Mouse (Mus musculus): ENCODE data around the gene Fam129c. TPM values are rescaled to one million over a fixed set of nuclear protein-coding genes. Genes with fewer than 3 reads are reported as not detected.

Fam129c gene
- polyA plus RNA-seq, 1 experiment, result 2.9 TPM

GRCm38 (mm10) chr8:71638321-71638720, 40.9 kb downstream of the Fam129c start:
- no peaks in the 10 kb centered on the region for H3K79me2 ChIP-seq (ENCODE audit: control insufficient read depth, insufficient read depth)
- no peak overlapping the region for H3ac ChIP-seq (ENCODE audit: control insufficient read depth, insufficient read length)
- H3K4me3 ChIP-seq, result no peak overlapping the region
- H3K36me3 ChIP-seq (ENCODE audit: control insufficient read depth, insufficient read depth), result no peaks in the 10 kb centered on the region
- no peaks in the 10 kb centered on the region for H3K27me3 ChIP-seq (ENCODE audit: control insufficient read depth, insufficient read depth, insufficient read length)
- H3K4me2 ChIP-seq (ENCODE audit: low read depth), result no peak overlapping the region
- TF ChIP-seq MAX (IDR thresholded peaks at IDR 0.05; ENCODE audit: low read depth) (no peak), MYOD1 (IDR thresholded peaks at IDR 0.05; ENCODE audit: control insufficient read depth in 1 of 3, insufficient read length in 2 of 3, low read depth in 2 of 3) (no peak)

- TF ChIP-seq MYOD1 (IDR thresholded peaks at IDR 0.05; ENCODE audit: control insufficient read depth in 1 of 3, insufficient read length in 2 of 3, low read depth in 2 of 3) (no peak), REST (IDR thresholded peaks at IDR 0.05; ENCODE audit: insufficient read depth, insufficient read length) (no peak), TCF12 (IDR thresholded peaks at IDR 0.05; ENCODE audit: insufficient read depth, poor library complexity, severe bottlenecking) (no peak), SRF (IDR thresholded peaks at IDR 0.05; ENCODE audit: control insufficient read depth, insufficient read length, low read depth) (no peak), POLR2A (IDR thresholded peaks at IDR 0.05; ENCODE audit: insufficient read length, low read depth) (no peak), POLR2AphosphoS2 (IDR thresholded peaks at IDR 0.05; ENCODE audit: insufficient read length, low read depth) (no peak), MAX (IDR thresholded peaks at IDR 0.05; ENCODE audit: low read depth) (no peak), E2F4 (IDR thresholded peaks at IDR 0.05; ENCODE audit: insufficient read depth) (no peak), MYOG (IDR thresholded peaks at IDR 0.05; ENCODE audit: control insufficient read depth in 1 of 3, insufficient read depth in 1 of 3, insufficient read length in 2 of 3, low read depth in 2 of 3) (no peak), USF1 (IDR thresholded peaks at IDR 0.05; ENCODE audit: low read depth) (no peak), CEBPB (IDR thresholded peaks at IDR 0.05; ENCODE audit: insufficient read depth, poor library complexity, severe bottlenecking) (no peak), TCF3 (IDR thresholded peaks at IDR 0.05; ENCODE audit: insufficient read length, low read depth) (no peak)
- Histone ChIP-seq H3K36me3 (ENCODE audit: control insufficient read depth, insufficient read depth) (no peaks in the 10 kb centered on the region), H3ac (ENCODE audit: control insufficient read depth, insufficient read length) (no peak overlapping the region), H3K79me2 (ENCODE audit: control insufficient read depth, insufficient read depth) (no peaks in the 10 kb centered on the region), H3K4me3 (no peak overlapping the region), H3K27me3 (ENCODE audit: control insufficient read depth, insufficient read depth, insufficient read length) (no peaks in the 10 kb centered on the region), H3K4me2 (ENCODE audit: low read depth) (no peak overlapping the region)
Measured at GRCm38 (mm10) chr8:71639318-71639717, 41.9 kb downstream of the Fam129c start.

GRCm38 (mm10) chr8:71645510-71645909, 48.1 kb downstream of the Fam129c start:
- H3K36me3 ChIP-seq (ENCODE audit: control insufficient read depth, insufficient read depth), result no peaks in the 10 kb centered on the region
- H3K4me2 ChIP-seq (ENCODE audit: low read depth), result no peak overlapping the region
- no peaks in the 10 kb centered on the region for H3K79me2 ChIP-seq (ENCODE audit: control insufficient read depth, insufficient read depth)
- no peak for TF ChIP-seq MAX (IDR thresholded peaks at IDR 0.05; ENCODE audit: low read depth)
- no peak for TF ChIP-seq POLR2AphosphoS2 (IDR thresholded peaks at IDR 0.05; ENCODE audit: insufficient read length, low read depth)
- no peak for TF ChIP-seq MYOG (IDR thresholded peaks at IDR 0.05; ENCODE audit: control insufficient read depth in 1 of 3, insufficient read depth in 1 of 3, insufficient read length in 2 of 3, low read depth in 2 of 3)
- no peak for TF ChIP-seq POLR2A (IDR thresholded peaks at IDR 0.05; ENCODE audit: insufficient read length, low read depth)
- no peak for TF ChIP-seq TCF12 (IDR thresholded peaks at IDR 0.05; ENCODE audit: insufficient read depth, poor library complexity, severe bottlenecking)
- no peak for TF ChIP-seq TCF3 (IDR thresholded peaks at IDR 0.05; ENCODE audit: insufficient read length, low read depth)
- H3K27me3 ChIP-seq (ENCODE audit: control insufficient read depth, insufficient read depth, insufficient read length), result peaks cover 6% of the 10 kb centered on the region
- no peak overlapping the region for H3K4me3 ChIP-seq
- no peak overlapping the region for H3ac ChIP-seq (ENCODE audit: control insufficient read depth, insufficient read length)

- H3ac ChIP-seq (ENCODE audit: control insufficient read depth, insufficient read length), result no peak overlapping the region
- H3K36me3 ChIP-seq (ENCODE audit: control insufficient read depth, insufficient read depth), result no peaks in the 10 kb centered on the region
- no peak overlapping the region for H3K4me2 ChIP-seq (ENCODE audit: low read depth)
- H3K79me2 ChIP-seq (ENCODE audit: control insufficient read depth, insufficient read depth), result no peaks in the 10 kb centered on the region
- H3K4me3 ChIP-seq, result no peak overlapping the region
- H3K27me3 ChIP-seq (ENCODE audit: control insufficient read depth, insufficient read depth, insufficient read length), result peaks cover 37% of the 10 kb centered on the region
- TF ChIP-seq POLR2A (IDR thresholded peaks at IDR 0.05; ENCODE audit: insufficient read length, low read depth) (no peak), CEBPB (IDR thresholded peaks at IDR 0.05; ENCODE audit: insufficient read depth, poor library complexity, severe bottlenecking) (no peak), E2F4 (IDR thresholded peaks at IDR 0.05; ENCODE audit: insufficient read depth) (no peak), USF1 (IDR thresholded peaks at IDR 0.05; ENCODE audit: low read depth) (no peak), MAX (IDR thresholded peaks at IDR 0.05; ENCODE audit: low read depth) (no peak), TCF3 (IDR thresholded peaks at IDR 0.05; ENCODE audit: insufficient read length, low read depth) (no peak), MYOD1 (IDR thresholded peaks at IDR 0.05; ENCODE audit: control insufficient read depth in 1 of 3, insufficient read length in 2 of 3, low read depth in 2 of 3) (no peak), POLR2AphosphoS2 (IDR thresholded peaks at IDR 0.05; ENCODE audit: insufficient read length, low read depth) (no peak), REST (IDR thresholded peaks at IDR 0.05; ENCODE audit: insufficient read depth, insufficient read length) (no peak), MYOG (IDR thresholded peaks at IDR 0.05; ENCODE audit: control insufficient read depth in 1 of 3, insufficient read depth in 1 of 3, insufficient read length in 2 of 3, low read depth in 2 of 3) (no peak), TCF12 (IDR thresholded peaks at IDR 0.05; ENCODE audit: insufficient read depth, poor library complexity, severe bottlenecking) (no peak), SRF (IDR thresholded peaks at IDR 0.05; ENCODE audit: control insufficient read depth, insufficient read length, low read depth) (no peak)
Measured at GRCm38 (mm10) chr8:71654600-71654999, 57.2 kb downstream of the Fam129c start.

Other genes starting within 250 kb of the Fam129c start
- gene Use1, start 230.8 kb upstream of the Fam129c start, polyA plus RNA-seq (2012; fragmentation: generic; extraction: Trizol), result 180 TPM
- 15.2 TPM for gene Ocel1, start 226.3 kb upstream of the Fam129c start, polyA plus RNA-seq (2012; fragmentation: generic; extraction: Trizol)
- 62.3 TPM for gene Nr2f6, start 215.7 kb upstream of the Fam129c start, polyA plus RNA-seq (2012; fragmentation: generic; extraction: Trizol)
- 0.02 TPM for gene Ushbp1, start 201.8 kb upstream of the Fam129c start, polyA plus RNA-seq (2012; fragmentation: generic; extraction: Trizol)
- gene Babam1, start 200.8 kb upstream of the Fam129c start, polyA plus RNA-seq (2012; fragmentation: generic; extraction: Trizol), result 108 TPM
- gene Ankle1, start 191.6 kb upstream of the Fam129c start, polyA plus RNA-seq (2012; fragmentation: generic; extraction: Trizol), result 1.3 TPM
- gene Abhd8, start 134.0 kb upstream of the Fam129c start, polyA plus RNA-seq (2012; fragmentation: generic; extraction: Trizol), result 67.0 TPM
- gene Mrpl34, start 132.7 kb upstream of the Fam129c start, polyA plus RNA-seq (2012; fragmentation: generic; extraction: Trizol), result 79.0 TPM
- gene Dda1, start 128.4 kb upstream of the Fam129c start, polyA plus RNA-seq (2012; fragmentation: generic; extraction: Trizol), result 117 TPM
- gene Ano8, start 111.7 kb upstream of the Fam129c start, polyA plus RNA-seq (2012; fragmentation: generic; extraction: Trizol), result 27.5 TPM
- 17.5 TPM for gene Gtpbp3, start 109.5 kb upstream of the Fam129c start, polyA plus RNA-seq (2012; fragmentation: generic; extraction: Trizol)
- gene Plvap, start 85.9 kb upstream of the Fam129c start, polyA plus RNA-seq (2012; fragmentation: generic; extraction: Trizol), result 0.18 TPM
- 0.04 TPM for gene Ccdc194, start 71.9 kb upstream of the Fam129c start, polyA plus RNA-seq (2012; fragmentation: generic; extraction: Trizol)
- gene Bst2, start 60.2 kb upstream of the Fam129c start, polyA plus RNA-seq (2012; fragmentation: generic; extraction: Trizol), result 33.9 TPM
- gene Mvb12a, start 54.7 kb upstream of the Fam129c start, polyA plus RNA-seq (2012; fragmentation: generic; extraction: Trizol), result 61.5 TPM
- gene Tmem221, start 38.8 kb upstream of the Fam129c start, polyA plus RNA-seq (2012; fragmentation: generic; extraction: Trizol), result 0.20 TPM
- gene Nxnl1, start 31.0 kb upstream of the Fam129c start, polyA plus RNA-seq (2012; fragmentation: generic; extraction: Trizol), result 0.04 TPM
- gene Slc27a1, start 28.8 kb upstream of the Fam129c start, polyA plus RNA-seq (2012; fragmentation: generic; extraction: Trizol), result 33.9 TPM
- gene Pgls, start 5.5 kb upstream of the Fam129c start, polyA plus RNA-seq (2012; fragmentation: generic; extraction: Trizol), result 248 TPM
- 87.0 TPM for gene Colgalt1, start 13.3 kb downstream of the Fam129c start, polyA plus RNA-seq (2012; fragmentation: generic; extraction: Trizol)
- gene Unc13a, start 74.1 kb downstream of the Fam129c start, polyA plus RNA-seq (2012; fragmentation: generic; extraction: Trizol), result 4.6 TPM
- 1.5 TPM for gene Jak3, start 78.6 kb downstream of the Fam129c start, polyA plus RNA-seq (2012; fragmentation: generic; extraction: Trizol)
- 0.13 TPM for gene Insl3, start 91.6 kb downstream of the Fam129c start, polyA plus RNA-seq (2012; fragmentation: generic; extraction: Trizol)
- 0.01 TPM for gene B3gnt3, start 104.1 kb downstream of the Fam129c start, polyA plus RNA-seq (2012; fragmentation: generic; extraction: Trizol)
- not detected for gene Fcho1, start 128.1 kb downstream of the Fam129c start, polyA plus RNA-seq (2012; fragmentation: generic; extraction: Trizol)